ENCODE assay signal across 31 mouse cellular contexts in genomic region chr3:125510102-125510501, GRCm38 (mm10).
"Had no signal": no experiment of that assay in that cellular context is flagged by ENCODE, and none has a peak within 500 bp of the region (broad histone marks: within the 10 kb centered on the region; RNA-seq: fewer than 3 reads in every experiment).

No protein-coding gene starts in this region.

- H3K9ac ChIP-seq: heart, embryonic 15.5 days; hindbrain, embryonic 12.5 days; hindbrain, embryonic 13.5 days; hindbrain, embryonic 14.5 days; hindbrain, embryonic 15.5 days; intestine, embryonic 15.5 days; kidney, embryonic 15.5 days had no signal

- H3K4me2 ChIP-seq: heart, embryonic 15.5 days; hindbrain, embryonic 12.5 days; hindbrain, embryonic 13.5 days; hindbrain, embryonic 14.5 days; hindbrain, embryonic 15.5 days; intestine, embryonic 15.5 days; kidney, embryonic 15.5 days had no signal

- H3K9me3 ChIP-seq: heart, embryonic 15.5 days; hindbrain, embryonic 10.5 days; hindbrain, embryonic 12.5 days; hindbrain, embryonic 13.5 days; hindbrain, embryonic 15.5 days; intestine, embryonic 15.5 days; kidney, embryonic 15.5 days had no signal

- H3K27ac ChIP-seq: heart, adult 2 months; heart, embryonic 15.5 days; hindbrain, embryonic 10.5 days; hindbrain, embryonic 12.5 days; hindbrain, embryonic 13.5 days; hindbrain, embryonic 14.5 days; hindbrain, embryonic 15.5 days; hindbrain, postnatal 0 days; intestine, embryonic 15.5 days; kidney, embryonic 15.5 days; kidney, postnatal 0 days; layer of hippocampus, adult 2 months; left cerebral cortex, adult 2 months had no signal

- H3K4me1 ChIP-seq: heart, embryonic 15.5 days; hindbrain, embryonic 10.5 days; hindbrain, embryonic 12.5 days; hindbrain, embryonic 13.5 days; hindbrain, embryonic 15.5 days; intestine, embryonic 15.5 days; kidney, embryonic 15.5 days had no signal

- H3K4me3 ChIP-seq: heart, adult 2 months; heart, embryonic 15.5 days; hindbrain, embryonic 10.5 days; hindbrain, embryonic 12.5 days; hindbrain, embryonic 13.5 days; hindbrain, embryonic 15.5 days; intestine, embryonic 15.5 days; kidney, embryonic 15.5 days; layer of hippocampus, adult 2 months; left cerebral cortex, adult 2 months had no signal

- H3K36me3 ChIP-seq: heart, embryonic 15.5 days; hindbrain, embryonic 10.5 days; hindbrain, embryonic 12.5 days; hindbrain, embryonic 13.5 days; hindbrain, embryonic 15.5 days; intestine, embryonic 15.5 days; kidney, embryonic 15.5 days had no signal

- H3K27me3 ChIP-seq: heart, embryonic 15.5 days; hindbrain, embryonic 12.5 days; hindbrain, embryonic 13.5 days; hindbrain, embryonic 15.5 days; intestine, embryonic 15.5 days; kidney, embryonic 15.5 days had no signal

- DNase-seq: heart, adult 2 months; heart, postnatal 14 days; heart, postnatal 4 days; kidney, adult 11 months; kidney, adult 18-20 months; kidney, adult 2 months; kidney, adult 8-10 months; kidney, adult 9 months; kidney, postnatal 10 days; kidney, postnatal 14 days; kidney, postnatal 25 days; kidney, postnatal 36 days; kidney, postnatal 4 days; layer of hippocampus, adult 9-11 months; layer of hippocampus, postnatal 36 days had no signal

- ATAC-seq: hindbrain, embryonic 16.5 days; hindbrain, postnatal 0 days; inflammation-experienced regulatory T-cells, adult 6 months; intestine, embryonic 15.5 days; intestine, embryonic 16.5 days; intestine, postnatal 0 days had no signal
